In the genomic region with DNA sequence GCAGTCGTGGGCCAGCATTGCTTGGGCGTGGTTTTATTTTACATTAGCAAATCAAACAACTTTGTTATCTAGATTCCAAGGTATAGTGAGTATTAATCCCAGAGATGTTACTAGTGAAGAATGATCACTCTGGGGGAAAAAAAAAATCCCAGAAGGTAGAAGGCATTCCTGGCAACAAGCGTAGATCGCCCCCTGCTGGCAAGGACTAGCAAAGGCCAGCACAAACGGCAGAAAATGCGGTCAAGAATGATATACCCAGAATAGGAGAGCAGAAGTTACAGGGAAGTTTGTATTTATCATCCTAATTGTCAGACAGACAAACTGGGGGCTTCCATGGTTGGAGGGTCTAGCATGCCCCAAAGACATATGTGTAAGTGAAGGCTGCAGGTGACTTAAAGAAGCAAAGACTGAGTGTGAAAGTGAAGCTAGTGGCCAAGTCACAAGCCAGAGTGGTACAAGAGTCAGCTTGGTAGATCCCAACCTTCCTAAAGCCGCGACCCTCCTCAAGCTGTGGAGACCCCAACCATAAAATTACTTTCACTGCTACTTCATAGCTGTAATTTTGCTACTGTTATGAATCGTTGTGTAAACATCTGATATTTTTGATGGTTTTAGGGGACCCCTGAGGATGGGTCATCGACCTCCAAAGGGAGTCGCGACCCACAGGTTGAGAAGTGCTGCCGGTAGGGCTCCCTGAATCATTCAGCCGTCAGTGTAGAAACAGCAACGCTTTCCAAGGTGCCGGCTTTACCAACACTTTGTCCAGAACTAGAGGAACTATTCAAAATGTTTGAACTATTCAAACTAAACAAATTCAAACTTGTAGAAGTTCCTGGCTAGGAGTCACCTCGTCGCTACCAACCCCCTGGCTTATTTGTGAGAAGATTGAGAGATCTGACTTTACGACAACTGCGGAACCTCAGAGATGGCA, we compare ENCODE assay signal across 8 mouse cellular contexts. TPM values are rescaled to one million over a fixed set of nuclear protein-coding genes. Genes with fewer than 3 reads are reported as not detected.
DNase-seq lines count a peak whose midpoint lies in the region; ATAC-seq lines count a peak whose summit lies in the region.

No protein-coding gene starts in this region.

- peak; percentile 63 for DNase-seq in hindbrain, embryonic 11.5 days (ENCODE audit: low spot score)
- peak; percentile 41 to 50 for DNase-seq in CD8-positive naive resting alpha-beta T cell, adult 2 months (ENCODE audit: low read depth in 2 of 2, low spot score in 2 of 2)
- DNase-seq in ZHBTc4 (ENCODE audit: low read depth, low spot score): peak; percentile 80
- DNase-seq in gastrocnemius, postnatal 10 days: peak; percentile 62
- DNase-seq in lung, postnatal 14 days: peak; percentile 74
- peak; percentile 69 for DNase-seq in thymus, postnatal 14 days
- no peak for DNase-seq in frontal cortex, postnatal 10 days (ENCODE audit: low spot score in 2 of 2)

- no peaks in the 10 kb centered on the region for H3K27me3 ChIP-seq in hindbrain, embryonic 11.5 days (ENCODE audit: control insufficient read depth, insufficient read depth, low read length)
- no peaks in the 10 kb centered on the region for H3K27me3 ChIP-seq in hindbrain, embryonic 12.5 days

- no peaks in the 10 kb centered on the region for H3K36me3 ChIP-seq in hindbrain, embryonic 11.5 days (ENCODE audit: control insufficient read depth, insufficient read depth, low read length)
- no peaks in the 10 kb centered on the region for H3K36me3 ChIP-seq in hindbrain, embryonic 12.5 days

- no peak overlapping the region for H3K27ac ChIP-seq in hindbrain, embryonic 11.5 days (ENCODE audit: low read depth, low read length)
- H3K27ac ChIP-seq in hindbrain, embryonic 12.5 days: no peak overlapping the region

- H3K9me3 ChIP-seq in hindbrain, embryonic 11.5 days (ENCODE audit: control insufficient read depth, low read length): no peaks in the 10 kb centered on the region
- H3K9me3 ChIP-seq in hindbrain, embryonic 12.5 days (replicated peaks): no peaks in the 10 kb centered on the region

- no peak for ATAC-seq in hindbrain, embryonic 11.5 days (ENCODE audit: low FRiP score)
- ATAC-seq in hindbrain, embryonic 12.5 days (ENCODE audit: low FRiP score): no peak

- no peak overlapping the region for H3K4me2 ChIP-seq in hindbrain, embryonic 11.5 days (replicated peaks; ENCODE audit: low read depth, low read length)
- H3K4me2 ChIP-seq in hindbrain, embryonic 12.5 days (replicated peaks): no peak overlapping the region

- 77% methylated on average over 20 of the region's 20 CpGs for WGBS in hindbrain, embryonic 11.5 days
- WGBS in hindbrain, embryonic 12.5 days: 77% methylated on average over 20 of the region's 20 CpGs

- H3K4me1 ChIP-seq in hindbrain, embryonic 11.5 days (replicated peaks; ENCODE audit: control insufficient read depth, insufficient read depth, low read length): no peaks in the 10 kb centered on the region
- no peaks in the 10 kb centered on the region for H3K4me1 ChIP-seq in hindbrain, embryonic 12.5 days

- no peak overlapping the region for H3K4me3 ChIP-seq in hindbrain, embryonic 11.5 days (ENCODE audit: low read depth, low read length)
- no peak overlapping the region for H3K4me3 ChIP-seq in hindbrain, embryonic 12.5 days

- H3K9ac ChIP-seq in hindbrain, embryonic 11.5 days (ENCODE audit: low read depth, low read length): no peak overlapping the region
- H3K9ac ChIP-seq in hindbrain, embryonic 12.5 days: no peak overlapping the region

RNA-seq across cellular contexts. Expression of gene Cpsf6, which starts 22.9 kb away (rescaled TPM):
- 230 and 231 TPM in 2 replicates for polyA plus RNA-seq in hindbrain, embryonic 11.5 days (2014; fragmentation: Nextera tagmentation; extraction: Ambion mirVana)
- 231 and 248 TPM in 2 replicates for polyA plus RNA-seq in hindbrain, embryonic 12.5 days (2016; fragmentation: Nextera tagmentation; extraction: Ambion mirVana)
- total RNA-seq in gastrocnemius, postnatal 10 days (2021): 10 to 100 TPM; 40.1 to 46.3 TPM

Comparison
In these comparisons a context has a peak if more than half of its experiments do, and no peak if none do; other contexts are left out.
1. DNase-seq: peak in hindbrain, embryonic 11.5 days (single experiment), CD8-positive naive resting alpha-beta T cell, adult 2 months (2 of 2), ZHBTc4 (single experiment), gastrocnemius, postnatal 10 days (single experiment), lung, postnatal 14 days (single experiment) and thymus, postnatal 14 days (single experiment); none in frontal cortex, postnatal 10 days (0 of 2).